Mouse (Mus musculus) left cerebral cortex, adult 8-10 months (tissue): ENCODE results near the gene Hspb6. TPM values are rescaled to one million over a fixed set of nuclear protein-coding genes. Genes with fewer than 3 reads are reported as not detected.

ENCODE experiments used
- DNase-seq, 2 experiments: peaks; one replicate each; pipeline ENCODE4 v3.0.0; 2022; ENCODE audit warnings: low spot score in 2 of 2
- total RNA-seq, 4 experiments: library from RNA; stranded (reverse); gene quantifications; 2 replicates each; pipeline ENCODE4 v1.2.4; 2022

Hspb6 gene
- total RNA-seq, 4 experiments from 2014 or later = 5.5 to 8.1 (median 6.4) TPM

- DNase-seq = no peak
Observed at GRCm38 (mm10) chr7:30586455-30587020, 34.6 kb downstream of the Hspb6 start.

GRCm38 (mm10) chr7:30587842-30588667 lies 36.1 kb downstream of the Hspb6 start:
- peak in 1 of 2 experiments; percentile 53 for DNase-seq

GRCm38 (mm10) chr7:30588676-30589434 lies 36.9 kb downstream of the Hspb6 start, which contains the start of gene Kmt2b:
Kmt2b (minus strand) TSS chr7:30588726.
- DNase-seq = peak; percentile 89 to 98

DNA sequence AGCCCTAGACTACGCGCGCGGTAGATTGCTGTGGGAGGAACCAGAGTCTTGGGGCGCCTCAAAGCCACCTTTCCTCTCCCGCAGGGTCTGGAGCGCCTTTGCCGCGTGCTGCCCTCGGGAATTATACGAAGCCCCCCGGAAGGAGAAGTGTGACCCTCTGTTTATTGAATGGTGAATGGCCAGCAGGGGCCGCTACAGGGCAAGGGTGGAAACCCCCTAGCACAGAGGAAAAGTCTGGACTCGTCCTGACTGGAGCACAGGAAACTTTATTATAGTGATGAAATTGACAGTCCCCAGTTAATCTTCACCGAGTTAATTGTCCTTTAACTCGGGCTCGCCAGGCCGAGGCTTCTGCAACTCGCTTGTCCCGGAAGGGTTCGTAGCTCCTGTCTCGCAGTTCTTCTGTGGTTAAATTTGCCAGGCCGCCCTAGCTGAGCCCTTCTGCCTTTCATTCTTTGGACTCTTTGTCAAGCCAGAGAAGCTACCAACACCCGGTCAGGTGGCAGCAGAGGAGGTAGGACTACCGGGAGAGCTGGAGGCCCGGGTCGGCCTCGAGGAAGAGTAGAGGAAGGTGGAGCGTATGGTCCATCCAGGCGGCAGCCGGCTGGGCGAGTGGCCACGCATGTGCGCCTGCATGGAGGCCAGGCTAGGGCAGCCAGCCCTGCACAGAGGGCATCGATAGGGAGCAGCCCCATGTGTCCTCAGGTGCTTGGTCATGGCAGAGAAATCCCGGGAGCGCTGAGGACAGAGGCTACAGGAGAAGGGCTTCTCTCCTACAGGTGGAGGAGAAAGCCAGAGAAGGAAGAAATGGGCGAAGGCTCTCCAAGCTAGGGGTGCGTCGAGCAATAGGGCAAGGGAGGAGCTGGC lies 37.7 kb downstream of the Hspb6 start:
- peak in 1 of 2 experiments; percentile 72 for DNase-seq

- no peak for DNase-seq
Observed at GRCm38 (mm10) chr7:30590927-30591604, 39.1 kb downstream of the Hspb6 start.

DNA sequence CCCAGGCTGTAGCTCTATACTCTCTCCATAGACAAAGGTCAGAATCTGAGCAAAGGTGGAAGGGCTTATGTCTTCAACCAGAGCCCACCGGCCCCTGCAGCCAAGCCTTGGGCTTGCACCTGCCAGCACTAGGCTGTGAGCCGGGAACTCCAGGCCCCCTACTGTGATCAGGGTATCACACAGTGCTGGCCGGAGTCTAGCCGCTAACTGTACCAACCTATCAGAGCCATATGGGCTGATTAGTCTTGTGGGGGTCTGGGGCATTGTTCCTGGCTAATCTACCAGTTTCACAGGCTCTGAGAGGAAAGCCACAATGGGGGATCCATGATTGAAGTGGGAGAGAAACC lies 39.6 kb downstream of the Hspb6 start:
- DNase-seq = no peak

DNA sequence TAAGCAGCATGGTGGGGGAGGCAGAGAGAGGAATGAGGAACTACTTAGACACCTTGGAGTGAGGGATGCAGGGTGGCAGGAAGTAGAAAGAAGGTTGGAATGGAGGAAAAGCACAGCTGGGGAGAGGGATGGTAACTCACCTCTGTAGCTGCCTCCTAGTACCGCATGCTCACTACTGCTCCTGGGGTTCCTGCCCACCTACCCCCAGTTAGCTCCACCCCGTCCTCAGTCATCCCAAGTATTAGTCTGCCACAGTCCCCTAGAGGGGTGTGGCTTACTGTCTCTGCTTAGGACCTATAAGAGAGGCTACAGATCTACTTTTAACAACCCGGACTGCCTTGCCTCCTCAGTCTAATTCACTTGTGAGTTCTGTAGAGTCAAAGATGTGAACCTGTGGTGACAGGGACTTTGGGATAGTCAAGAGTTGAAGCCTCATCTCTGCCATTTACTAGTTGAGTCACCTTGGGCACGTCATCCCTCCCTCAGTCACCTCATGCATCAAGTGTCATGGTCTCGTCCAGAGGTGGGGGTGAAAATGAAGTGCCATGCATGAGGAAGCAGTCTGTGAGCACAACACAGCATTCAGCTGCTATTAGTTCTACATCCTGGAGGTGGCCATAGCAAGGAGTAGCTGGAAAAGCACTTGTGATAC lies 40.9 kb downstream of the Hspb6 start:
- DNase-seq = no peak

GRCm38 (mm10) chr7:30593579-30594509 lies 41.9 kb downstream of the Hspb6 start:
- no peak for DNase-seq

- no peak for DNase-seq
Observed at GRCm38 (mm10) chr7:30594510-30595024, 42.6 kb downstream of the Hspb6 start.

DNA sequence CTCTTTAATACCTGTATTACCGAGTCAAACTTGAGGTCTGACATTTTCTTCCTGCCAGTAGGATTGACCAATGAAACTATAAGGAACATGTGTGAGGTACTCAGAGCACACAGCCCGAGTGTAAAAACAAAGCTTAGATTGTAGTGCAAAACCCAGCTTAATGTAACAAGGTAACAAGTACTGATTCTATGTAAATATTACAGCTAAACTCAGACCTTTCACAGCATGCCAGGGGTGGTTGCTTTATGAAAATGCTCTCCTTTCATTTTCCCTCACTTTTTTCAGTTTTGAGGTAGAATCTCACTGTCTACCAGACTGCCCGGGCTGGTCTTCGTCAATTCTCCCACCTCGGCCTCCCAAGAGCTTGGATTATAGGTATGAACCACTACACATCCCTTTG lies 44.1 kb downstream of the Hspb6 start:
- DNase-seq = no peak

DNA sequence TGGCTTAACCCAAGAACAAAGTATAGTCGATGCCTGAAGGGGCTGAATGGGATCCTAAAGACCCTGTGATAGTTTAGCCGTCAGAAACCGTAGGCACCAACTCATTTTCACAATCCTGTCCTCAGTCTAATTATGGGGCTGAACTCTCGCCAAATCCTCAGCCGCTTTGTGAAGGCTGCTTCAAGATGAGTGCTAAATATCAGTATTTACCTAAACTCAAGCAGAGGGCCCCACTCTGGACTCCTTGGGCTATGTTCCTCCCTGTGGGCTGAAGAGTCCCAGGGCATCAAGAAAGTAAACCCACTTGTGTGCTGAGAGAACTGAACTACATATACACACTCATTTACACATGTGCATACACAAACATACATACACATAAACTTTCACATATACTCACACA lies 44.8 kb downstream of the Hspb6 start:
- no peak for DNase-seq

DNA sequence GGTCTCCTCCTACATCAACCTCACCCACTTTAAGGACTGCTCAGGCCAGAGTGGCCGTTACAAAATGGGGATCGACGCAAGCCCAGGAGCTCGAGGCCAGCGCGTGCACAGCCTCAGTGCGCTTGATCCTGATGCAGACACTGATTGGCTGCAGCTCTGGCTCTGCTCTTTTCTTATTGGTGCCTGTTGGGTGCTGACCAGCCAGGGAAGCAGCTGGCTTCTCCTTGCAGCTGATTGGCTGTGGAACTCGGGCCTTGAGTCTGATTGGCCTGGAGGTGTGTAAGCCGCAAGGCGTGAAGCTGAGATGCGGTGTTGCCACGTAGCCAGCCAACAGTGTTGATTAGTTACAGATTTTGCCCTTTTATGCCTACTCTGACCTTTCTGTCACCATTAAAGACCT lies 46.8 kb downstream of the Hspb6 start, which contains the start of gene Zbtb32:
Zbtb32 (minus strand) TSS at position 124 of the 400 bp plus-strand sequence.
- no peak for DNase-seq

DNA sequence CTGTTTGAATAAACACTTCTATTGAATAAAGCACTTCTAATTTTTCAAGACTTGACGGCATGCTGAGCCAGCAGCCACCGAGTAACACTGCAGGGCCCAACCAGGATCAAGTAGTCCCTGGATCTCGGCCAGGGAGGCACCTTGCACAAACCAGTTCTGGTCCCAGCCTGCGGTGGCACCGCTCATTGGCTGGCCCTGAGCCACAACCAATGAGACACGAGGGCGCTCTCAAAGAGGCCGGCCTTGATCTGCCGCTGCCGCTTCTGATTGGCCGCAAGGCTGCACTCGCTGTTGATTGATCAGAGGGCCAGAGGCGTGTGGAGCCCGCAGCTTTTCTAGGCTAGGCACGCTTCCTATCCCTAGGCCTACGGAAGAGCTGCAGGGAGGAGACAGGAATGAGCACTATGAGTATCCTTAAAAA lies 48.0 kb downstream of the Hspb6 start:
- DNase-seq = peak; percentile 75 to 93

DNA sequence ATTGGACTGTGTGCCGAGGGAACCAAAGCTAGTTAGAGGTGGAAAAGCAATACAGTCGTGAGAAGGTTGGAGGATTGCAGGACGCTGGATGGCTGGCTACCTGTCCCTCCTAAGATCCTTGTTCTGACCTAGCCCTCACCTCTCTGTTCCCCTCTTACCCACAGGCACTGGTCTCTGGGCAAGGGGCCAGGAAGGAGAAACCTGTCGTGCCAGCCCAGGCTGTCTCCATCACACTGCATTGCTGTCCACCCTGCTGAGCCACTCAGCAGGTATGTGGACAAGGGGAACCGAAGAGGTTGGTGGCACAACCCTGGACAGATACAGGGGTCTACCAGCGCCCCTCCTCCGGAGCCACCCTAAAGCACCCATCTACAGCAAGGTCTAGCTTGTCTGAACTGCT lies 48.7 kb downstream of the Hspb6 start:
- no peak for DNase-seq

DNA sequence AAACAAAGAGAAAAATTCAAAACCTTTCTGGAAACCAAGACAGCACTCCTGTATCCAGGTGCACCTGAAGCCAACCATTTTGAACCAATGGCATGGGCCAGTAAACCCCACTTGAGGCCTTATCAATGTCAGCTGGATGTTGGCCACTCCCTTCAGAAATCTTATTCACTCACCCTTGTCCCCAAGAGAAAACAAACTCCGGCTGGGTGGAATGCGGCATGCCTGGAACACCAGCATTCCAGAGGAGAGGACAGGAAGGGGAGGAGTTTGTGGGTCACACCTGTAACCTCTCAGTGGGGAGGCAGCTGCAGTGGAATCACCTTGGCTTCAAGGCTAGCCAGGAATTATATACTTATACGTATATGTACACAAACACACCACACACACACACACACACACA lies 50.6 kb downstream of the Hspb6 start:
- DNase-seq = no peak

DNA sequence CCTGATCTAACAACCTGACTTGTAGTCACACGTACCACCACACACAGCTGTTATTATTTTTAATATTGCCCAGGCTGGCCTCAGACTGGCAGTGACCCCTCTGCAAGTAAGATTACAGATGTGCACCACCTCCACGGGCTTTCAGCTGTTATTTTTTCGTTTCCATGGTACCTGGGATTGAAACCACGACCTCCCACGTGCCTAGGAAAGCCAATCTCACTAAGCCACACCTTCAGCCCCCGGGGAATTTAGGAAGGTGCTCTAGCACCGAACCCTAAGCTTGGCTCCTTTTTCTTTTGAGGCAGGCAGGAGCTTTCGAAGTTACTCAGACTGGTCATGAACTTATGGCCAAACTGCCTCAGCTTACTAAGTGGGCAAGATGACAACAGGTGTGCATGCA lies 52.4 kb downstream of the Hspb6 start:
- DNase-seq = no peak

DNA sequence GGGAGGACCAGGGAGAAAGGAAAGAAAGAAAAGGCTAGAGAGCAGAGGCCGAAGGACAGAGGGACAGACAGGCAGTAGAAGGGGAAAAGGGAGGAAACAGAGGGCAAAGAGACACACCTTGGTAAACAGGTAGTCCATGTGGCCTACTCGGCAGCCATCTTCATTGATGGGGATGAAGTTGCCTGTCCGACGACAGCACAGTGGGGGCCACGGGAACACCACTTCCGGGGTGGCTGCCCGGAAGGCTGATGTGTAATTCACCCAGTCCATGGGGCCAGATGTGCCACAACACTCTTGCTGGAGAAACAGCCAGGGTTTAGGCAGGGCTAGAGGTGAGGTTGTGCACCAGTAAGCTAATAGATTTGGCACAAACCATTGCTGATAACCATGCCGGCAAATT lies 53.0 kb downstream of the Hspb6 start:
- no peak for DNase-seq
